Mouse (Mus musculus): ENCODE results near the gene Map3k4. TPM values are rescaled to one million over a fixed set of nuclear protein-coding genes. Genes with fewer than 3 reads are reported as not detected.

The Map3k4 gene
- polyA plus RNA-seq (2015; fragmentation: Illumina TruSeq; extraction: RNeasy Lipid Tissue Mini Kit (QIAGEN cat#74804); ENCODE audit: insufficient read depth, low read depth, low replicate concordance): 3.9 TPM

GRCm38 (mm10) chr17:12318663-12319201, at the start of gene Map3k4:
TSS of gene Map3k4 (minus strand) at chr17:12318796.

Other genes with a start within 250 kb of the Map3k4 start
- gene Agpat4, start 200.1 kb downstream of the Map3k4 start, polyA plus RNA-seq (2015; fragmentation: Illumina TruSeq; extraction: RNeasy Lipid Tissue Mini Kit (QIAGEN cat#74804); ENCODE audit: insufficient read depth, low read depth, low replicate concordance): 6.0 TPM
- not detected for gene Plg, start 59.8 kb upstream of the Map3k4 start, polyA plus RNA-seq (2015; fragmentation: Illumina TruSeq; extraction: RNeasy Lipid Tissue Mini Kit (QIAGEN cat#74804); ENCODE audit: insufficient read depth, low read depth, low replicate concordance)
- 0.22 TPM for gene Slc22a3, start 188.9 kb upstream of the Map3k4 start, polyA plus RNA-seq (2015; fragmentation: Illumina TruSeq; extraction: RNeasy Lipid Tissue Mini Kit (QIAGEN cat#74804); ENCODE audit: insufficient read depth, low read depth, low replicate concordance)